Mouse (Mus musculus) liver, adult 2 months (tissue): ENCODE data around the gene Pde4a.

Source experiments
- CTCF ChIP-seq: fragments of 200-500 bp; IDR thresholded peaks from 2 replicates; pipeline ENCODE4 v1.5.1; 2011; ENCODE audit warnings: low read depth, low read length, control low read depth
- POLR2A ChIP-seq: fragments of 200-500 bp; IDR thresholded peaks from 2 replicates; pipeline ENCODE4 v1.6.1; 2011; ENCODE audit warnings: low read length, control low read depth; ENCODE audit not compliant: insufficient read depth; ENCODE audit errors: extremely low read depth

DNA sequence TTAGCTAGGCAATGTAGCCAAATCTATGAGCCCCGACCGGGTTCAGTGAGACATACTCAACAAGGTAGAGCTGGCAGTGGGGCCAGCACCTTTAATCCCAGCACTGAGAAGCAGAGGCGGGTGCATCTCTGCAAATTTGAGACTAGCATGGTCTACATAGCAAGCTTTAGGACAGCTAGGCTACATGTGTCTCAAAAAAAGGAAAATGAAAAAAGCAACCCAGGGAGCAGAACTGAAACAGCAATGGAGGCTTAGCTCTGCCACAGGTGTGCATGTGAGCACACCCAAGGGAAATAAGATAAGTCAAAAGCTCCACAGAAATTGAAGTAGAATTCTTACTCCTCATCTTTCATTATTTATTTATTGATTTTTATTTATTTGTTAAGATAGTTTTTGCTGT, 33.4 kb downstream of the Pde4a start:
- TF ChIP-seq CTCF = no peak
- TF ChIP-seq POLR2A = no peak
